25 mouse cellular contexts compared by ENCODE assay signal in the genomic region with DNA sequence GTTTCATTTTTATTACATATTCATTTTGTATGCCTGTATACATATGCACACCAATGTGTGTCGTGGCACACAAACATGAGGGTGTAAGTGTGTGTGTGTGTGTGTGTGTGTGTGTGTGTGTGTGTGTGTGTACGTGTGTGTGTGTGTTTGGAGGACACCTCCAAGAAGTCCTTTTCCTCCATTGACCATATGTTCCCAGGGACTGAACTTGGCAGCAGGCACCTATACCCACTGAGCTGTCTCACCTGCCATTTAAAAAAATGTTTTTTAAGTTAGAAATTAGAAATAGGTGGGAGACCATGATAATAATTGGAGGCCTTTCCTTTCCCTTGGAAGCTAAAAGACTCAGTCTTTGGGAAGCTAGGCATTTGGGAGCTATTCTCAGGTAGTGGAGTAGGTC. TPM values are rescaled to one million over a fixed set of nuclear protein-coding genes. Genes with fewer than 3 reads are reported as not detected.
DNase-seq lines count a peak whose midpoint lies in the region; ATAC-seq and TF ChIP-seq lines count a peak whose summit lies in the region.
"Had no signal": no experiment of that assay in that cellular context is flagged by ENCODE, and none has a peak within 500 bp of the region (broad histone marks: within the 10 kb centered on the region; RNA-seq: fewer than 3 reads in every experiment).

No protein-coding gene starts in this region.

- peaks cover 6% of the 10 kb centered on the region; the same call in 1 of the 2 replicates for H3K4me1 ChIP-seq in hindbrain, postnatal 0 days (ENCODE audit: insufficient read depth, low read length)

- no peak overlapping the region for H3K9ac ChIP-seq in hindbrain, postnatal 0 days (replicated peaks; ENCODE audit: low read length)
- H3K9ac ChIP-seq: embryonic facial prominence, embryonic 13.5 days; embryonic facial prominence, embryonic 15.5 days; forebrain, embryonic 12.5 days; forebrain, postnatal 0 days had no signal

- H3K27me3 ChIP-seq in hindbrain, postnatal 0 days (ENCODE audit: insufficient read depth, low read length) = no peaks in the 10 kb centered on the region
- H3K27me3 ChIP-seq: embryonic facial prominence, embryonic 13.5 days; embryonic facial prominence, embryonic 15.5 days had no signal

- no peak overlapping the region for H3K4me2 ChIP-seq in hindbrain, postnatal 0 days (ENCODE audit: low read depth, low read length)
- H3K4me2 ChIP-seq: embryonic facial prominence, embryonic 13.5 days; embryonic facial prominence, embryonic 15.5 days; forebrain, embryonic 12.5 days had no signal

- ATAC-seq in hindbrain, postnatal 0 days = no peak
- ATAC-seq: forebrain, embryonic 14.5 days; forebrain, postnatal 0 days had no signal

- no peaks in the 10 kb centered on the region for H3K36me3 ChIP-seq in hindbrain, postnatal 0 days (ENCODE audit: insufficient read depth, low read length)
- H3K36me3 ChIP-seq: embryonic facial prominence, embryonic 13.5 days; embryonic facial prominence, embryonic 15.5 days; forebrain, embryonic 10.5 days; forebrain, embryonic 12.5 days had no signal

- WGBS in hindbrain, postnatal 0 days = 81% methylated on average over 2 of the region's 2 CpGs

- TF ChIP-seq CTCF in hindbrain, postnatal 0 days (IDR thresholded peaks at IDR 0.05; ENCODE audit: low read depth) = no peak

- H3K9me3 ChIP-seq in hindbrain, postnatal 0 days (ENCODE audit: low read length) = no peaks in the 10 kb centered on the region
- H3K9me3 ChIP-seq: embryonic facial prominence, embryonic 13.5 days; embryonic facial prominence, embryonic 15.5 days; forebrain, embryonic 10.5 days; forebrain, embryonic 12.5 days had no signal

- no peak overlapping the region for H3K27ac ChIP-seq in hindbrain, postnatal 0 days
- H3K27ac ChIP-seq: embryonic facial prominence, embryonic 13.5 days; embryonic facial prominence, embryonic 15.5 days; forebrain, embryonic 10.5 days; forebrain, embryonic 12.5 days had no signal

- no peak overlapping the region for H3K4me3 ChIP-seq in hindbrain, postnatal 0 days (ENCODE audit: low read length)
- H3K4me3 ChIP-seq: embryonic facial prominence, embryonic 13.5 days; embryonic facial prominence, embryonic 15.5 days; erythroblast, embryonic 14.5 days; forebrain, embryonic 10.5 days; forebrain, embryonic 12.5 days had no signal

- DNase-seq in cerebellum, adult 18-20 months = peak; percentile 52
- no peak for DNase-seq in cerebellum, adult 8-10 months
- DNase-seq in cerebellum, adult 9-10 months = peak; percentile 73
- no peak for DNase-seq in cerebellum, postnatal 4 days (ENCODE audit: low spot score in 2 of 2)
- DNase-seq in cerebellum, adult 9-11 months = peak; percentile 71
- DNase-seq in cerebellum, postnatal 36 days = peak; percentile 44 to 46
- no peak for DNase-seq in hindbrain, postnatal 0 days (ENCODE audit: low spot score)
- DNase-seq in adrenal gland, postnatal 4 days (ENCODE audit: low spot score in 2 of 2) = no peak
- DNase-seq: adrenal gland, adult 2 months; adrenal gland, postnatal 10 days; adrenal gland, postnatal 36 days; embryo, embryonic 11 days; forebrain, postnatal 0 days; gastrocnemius, postnatal 14 days had no signal

RNA-seq across cellular contexts. Expression of gene Rab15, which starts 8.6 kb away (rescaled TPM):
- 86.8 and 110 TPM in 2 replicates for total RNA-seq in hindbrain, postnatal 0 days (2014; rRNA removed)
- 53.9 and 56.5 TPM in 2 replicates for polyA plus RNA-seq in hindbrain, postnatal 0 days (2015; fragmentation: Nextera tagmentation; extraction: Ambion mirVana)
- 10 to 100 TPM in 1 of 2 experiments, 1 to 10 TPM in 1; 6.4 to 10.1 TPM for total RNA-seq in adrenal gland, postnatal 4 days (2021)
- total RNA-seq: common myeloid progenitor, adult 5-6 weeks had no signal
- polyA plus RNA-seq: erythroblast, embryonic 14.5 days had no signal

RNA-seq across cellular contexts. Expression of gene Gpx2, which starts 18.8 kb away (rescaled TPM):
- not detected in 2 replicates for total RNA-seq in hindbrain, postnatal 0 days (2014; rRNA removed)
- polyA plus RNA-seq in hindbrain, postnatal 0 days (2015; fragmentation: Nextera tagmentation; extraction: Ambion mirVana) = 0.16 and 0.30 TPM in 2 replicates
- not detected for total RNA-seq in adrenal gland, postnatal 4 days (2021)
- total RNA-seq: adrenal gland, adult 2 months; adrenal gland, postnatal 10 days; adrenal gland, postnatal 36 days; common myeloid progenitor, adult 5-6 weeks; forebrain, postnatal 0 days; gastrocnemius, adult 18-20 months; gastrocnemius, adult 8-10 months; gastrocnemius, postnatal 14 days; MEL had no signal
- polyA plus RNA-seq: adrenal gland, adult 2 months; C2C12; erythroblast, embryonic 14.5 days; forebrain, embryonic 14.5 days had no signal

RNA-seq across cellular contexts. Expression of gene Fntb, which starts 48.7 kb away (rescaled TPM):
- 31.3 and 33.2 TPM in 2 replicates for total RNA-seq in hindbrain, postnatal 0 days (2014; rRNA removed)
- polyA plus RNA-seq in hindbrain, postnatal 0 days (2015; fragmentation: Nextera tagmentation; extraction: Ambion mirVana) = 35.0 and 36.2 TPM in 2 replicates
- 10 to 100 TPM; 19.4 to 22.1 TPM for total RNA-seq in adrenal gland, postnatal 4 days (2021)

RNA-seq across cellular contexts. Expression of gene Churc1, which starts 48.8 kb away (rescaled TPM):
- total RNA-seq in hindbrain, postnatal 0 days (2014; rRNA removed) = 46.8 and 51.0 TPM in 2 replicates
- polyA plus RNA-seq in hindbrain, postnatal 0 days (2015; fragmentation: Nextera tagmentation; extraction: Ambion mirVana) = 137 and 164 TPM in 2 replicates
- total RNA-seq in adrenal gland, postnatal 4 days (2021) = 10 to 100 TPM; 82.3 to 84.2 TPM

Comparison
In these comparisons a context has a peak if more than half of its experiments do, and no peak if none do; other contexts are left out.
1. DNase-seq: peak in cerebellum, adult 18-20 months (2 of 2), cerebellum, adult 9-10 months (single experiment), cerebellum, adult 9-11 months (single experiment) and cerebellum, postnatal 36 days (2 of 2); none in cerebellum, adult 8-10 months (single experiment), cerebellum, postnatal 4 days (0 of 2), hindbrain, postnatal 0 days (single experiment) and adrenal gland, postnatal 4 days (0 of 2).